Mouse (Mus musculus) small intestine, adult 2 months (tissue): ENCODE measurements around the gene Lypd6b. TPM values are rescaled to one million over a fixed set of nuclear protein-coding genes. Genes with fewer than 3 reads are reported as not detected.

ENCODE experiments used
- H3K27ac ChIP-seq: fragments of 200-500 bp; 2 replicates; pipeline ENCODE4 v1.5.1; 2012; ENCODE audit warnings: low read depth, low read length, control low read depth, inconsistent platforms; ENCODE audit not compliant: insufficient read depth
- H3K27me3 ChIP-seq: fragments of 200-500 bp; 2 replicates; pipeline ENCODE4 v1.6.1; 2012; ENCODE audit warnings: mild to moderate bottlenecking, moderate library complexity, low read length, inconsistent platforms; ENCODE audit not compliant: control insufficient read depth, insufficient read depth
- H3K36me3 ChIP-seq: fragments of 200-500 bp; 2 replicates; pipeline ENCODE4 v1.6.1; 2012; ENCODE audit warnings: mild to moderate bottlenecking, low read length, control low read depth, inconsistent platforms; ENCODE audit not compliant: control insufficient read depth, insufficient read depth
- H3K4me1 ChIP-seq: fragments of 200-500 bp; 2 replicates; pipeline ENCODE4 v1.6.1; 2012; ENCODE audit warnings: low read length, inconsistent platforms, mixed read lengths; ENCODE audit not compliant: control insufficient read depth, insufficient read depth, insufficient read length
- H3K4me3 ChIP-seq: fragments of 200-500 bp; 2 replicates; pipeline ENCODE4 v1.5.1; 2012; ENCODE audit warnings: low read depth, mild to moderate bottlenecking, control low read depth, inconsistent platforms, low read length, moderate library complexity
- CTCF ChIP-seq: fragments of 200-500 bp; IDR thresholded peaks from 2 replicates; pipeline ENCODE4 v1.5.1; 2012; ENCODE audit warnings: low read depth, mild to moderate bottlenecking, control low read depth, inconsistent platforms, low read length, moderate library complexity, mixed read lengths; ENCODE audit not compliant: insufficient replicate concordance, insufficient read length; ENCODE audit errors: extremely low read depth
- POLR2A ChIP-seq: fragments of 200-500 bp; IDR thresholded peaks from 2 replicates; pipeline ENCODE4 v1.6.1; 2012; ENCODE audit warnings: low read depth, mild to moderate bottlenecking, control low read depth, inconsistent platforms, low read length, moderate library complexity
- WGBS: fragments of 180-500 bp; shearing (Covaris S2); methylation state at CpG from one replicate; pipeline ENCODE4 v1.1.7; 2018; 5-methylcytosine and 5-hydroxymethylcytosine counted together
- polyA plus RNA-seq: library from polyadenylated mRNA; depleted of rRNA; stranded (reverse); fragments of >200 nt; gene quantifications from 2 replicates; pipeline ENCODE4 v1.2.3, GENCODE M21; 2012

The Lypd6b gene
- polyA plus RNA-seq, 1 experiment, result 0.09 TPM

GRCm38 (mm10) chr2:49912261-49912895 is 124.9 kb downstream of the Lypd6b start:
- Histone ChIP-seq H3K27ac (no peak overlapping the region), H3K36me3 (no peaks in the 10 kb centered on the region), H3K4me1 (no peaks in the 10 kb centered on the region), H3K4me3 (no peak overlapping the region), H3K27me3 (no peaks in the 10 kb centered on the region; the same call in 1 of the 2 replicates)
- TF ChIP-seq CTCF, result no peak
- TF ChIP-seq POLR2A, result no peak
- 64% methylated on average over 3 of the region's 3 CpGs for WGBS

GRCm38 (mm10) chr2:49917489-49917888 is 130.0 kb downstream of the Lypd6b start:
- 80% methylated on average over 10 of the region's 10 CpGs for WGBS
- Histone ChIP-seq H3K27ac (no peak overlapping the region), H3K27me3 (no peaks in the 10 kb centered on the region; the same call in 1 of the 2 replicates), H3K4me3 (no peak overlapping the region), H3K4me1 (no peaks in the 10 kb centered on the region), H3K36me3 (no peaks in the 10 kb centered on the region)
- TF ChIP-seq POLR2A, result no peak
- no peak for TF ChIP-seq CTCF

- 83% methylated on average over 4 of the region's 4 CpGs for WGBS
- Histone ChIP-seq H3K4me1 (no peaks in the 10 kb centered on the region), H3K36me3 (no peaks in the 10 kb centered on the region), H3K27me3 (no peaks in the 10 kb centered on the region; the same call in 1 of the 2 replicates), H3K4me3 (no peak overlapping the region), H3K27ac (no peak overlapping the region)
- TF ChIP-seq CTCF (no peak), POLR2A (no peak)
These were observed 130.6 kb downstream of the Lypd6b start for GRCm38 (mm10) chr2:49918132-49918531.

- H3K27me3 ChIP-seq, result no peaks in the 10 kb centered on the region; the same call in 1 of the 2 replicates
- 49% methylated on average over 9 of the region's 9 CpGs for WGBS
- no peaks in the 10 kb centered on the region for H3K4me1 ChIP-seq
- TF ChIP-seq CTCF (no peak), POLR2A (no peak)
- no peaks in the 10 kb centered on the region for H3K36me3 ChIP-seq
- H3K4me3 ChIP-seq, result no peak overlapping the region
- H3K27ac ChIP-seq, result no peak overlapping the region
These were observed 131.2 kb downstream of the Lypd6b start for GRCm38 (mm10) chr2:49918692-49919091.

- 73% methylated on average over 8 of the region's 8 CpGs for WGBS
- TF ChIP-seq POLR2A (no peak), CTCF (no peak)
- Histone ChIP-seq H3K27ac (no peak overlapping the region), H3K27me3 (no peaks in the 10 kb centered on the region; the same call in 1 of the 2 replicates), H3K36me3 (no peaks in the 10 kb centered on the region), H3K4me3 (no peak overlapping the region), H3K4me1 (no peaks in the 10 kb centered on the region)
These were observed 134.5 kb downstream of the Lypd6b start for GRCm38 (mm10) chr2:49921948-49922347.

- H3K27ac ChIP-seq, result no peak overlapping the region
- H3K27me3 ChIP-seq, result no peaks in the 10 kb centered on the region
- H3K4me1 ChIP-seq, result no peaks in the 10 kb centered on the region
- H3K36me3 ChIP-seq, result no peaks in the 10 kb centered on the region
- no peak for TF ChIP-seq POLR2A
- TF ChIP-seq CTCF, result no peak
- no peak overlapping the region for H3K4me3 ChIP-seq
- WGBS, result 62% methylated on average over 4 of the region's 4 CpGs
These were observed 135.3 kb downstream of the Lypd6b start for GRCm38 (mm10) chr2:49922810-49923209.

GRCm38 (mm10) chr2:49926186-49926585 is 138.7 kb downstream of the Lypd6b start:
- no peak overlapping the region for H3K27ac ChIP-seq
- H3K4me3 ChIP-seq, result no peak overlapping the region
- no peaks in the 10 kb centered on the region for H3K36me3 ChIP-seq
- H3K4me1 ChIP-seq, result no peaks in the 10 kb centered on the region
- TF ChIP-seq CTCF (no peak), POLR2A (no peak)
- H3K27me3 ChIP-seq, result no peaks in the 10 kb centered on the region
- WGBS, result 79% methylated on average over 5 of the region's 5 CpGs

- TF ChIP-seq POLR2A (no peak), CTCF (no peak)
- H3K27me3 ChIP-seq, result no peaks in the 10 kb centered on the region
- no peak overlapping the region for H3K4me3 ChIP-seq
- no peaks in the 10 kb centered on the region for H3K36me3 ChIP-seq
- no peak overlapping the region for H3K27ac ChIP-seq
- WGBS, result 27% methylated on average over 1 of the region's 1 CpGs
- H3K4me1 ChIP-seq, result no peaks in the 10 kb centered on the region
These were observed 139.9 kb downstream of the Lypd6b start for GRCm38 (mm10) chr2:49927362-49927761.
